18 mouse cellular contexts compared by ENCODE assay signal in genomic region chr2:180857121-180857520, GRCm38 (mm10).
DNase-seq lines count a peak whose midpoint lies in the region; ATAC-seq and TF ChIP-seq lines count a peak whose summit lies in the region.
"Had no signal": no experiment of that assay in that cellular context is flagged by ENCODE, and none has a peak within 500 bp of the region (broad histone marks: within the 10 kb centered on the region; RNA-seq: fewer than 3 reads in every experiment).

No protein-coding gene starts in this region.

- intact Hi-C loops in left cerebral cortex, postnatal 4 days (cut with DNase I) = no loop called here

- no peaks in the 10 kb centered on the region for H3K27me3 ChIP-seq in forebrain, postnatal 0 days (ENCODE audit: insufficient read depth, low read length)
- 0 out of 2 replicates have a peak, but pooled peaks cover 3% of the 10 kb centered on the region for H3K27me3 ChIP-seq in hindbrain, postnatal 0 days (ENCODE audit: insufficient read depth, low read length)
- H3K27me3 ChIP-seq in neural tube, embryonic 14.5 days (ENCODE audit: control insufficient read depth, insufficient read depth, low read length) = no peaks in the 10 kb centered on the region

- no peak overlapping the region for H3K4me3 ChIP-seq in forebrain, postnatal 0 days (ENCODE audit: low read depth, low read length)
- no peak overlapping the region for H3K4me3 ChIP-seq in hindbrain, postnatal 0 days (ENCODE audit: low read length)
- no peak overlapping the region for H3K4me3 ChIP-seq in neural tube, embryonic 14.5 days (ENCODE audit: low read depth, low read length)
- H3K4me3 ChIP-seq: erythroblast, embryonic 14.5 days; heart, embryonic 15.5 days; limb, embryonic 15.5 days; megakaryocyte, embryonic 14.5 days; myocyte had no signal

- peaks cover 18% of the 10 kb centered on the region for H3K4me1 ChIP-seq in forebrain, postnatal 0 days (ENCODE audit: insufficient read depth)
- peaks cover 5% of the 10 kb centered on the region; the same call in 1 of the 2 replicates for H3K4me1 ChIP-seq in hindbrain, postnatal 0 days (ENCODE audit: insufficient read depth, low read length)
- H3K4me1 ChIP-seq in neural tube, embryonic 14.5 days (ENCODE audit: control insufficient read depth, insufficient read depth, low read length) = 0 out of 2 replicates have a peak, but pooled peaks cover 11% of the 10 kb centered on the region
- H3K4me1 ChIP-seq: heart, embryonic 15.5 days; limb, embryonic 15.5 days; megakaryocyte, embryonic 14.5 days had no signal

- peak; percentile 7; the same call in 1 of the 2 replicates for ATAC-seq in forebrain, postnatal 0 days
- ATAC-seq in hindbrain, postnatal 0 days = peak; percentile 57; the same call in 1 of the 2 replicates
- ATAC-seq in neural tube, embryonic 14.5 days (ENCODE audit: low read depth) = peak; percentile 76; the same call in 1 of the 2 replicates

- no peaks in the 10 kb centered on the region for H3K9me3 ChIP-seq in forebrain, postnatal 0 days (ENCODE audit: low read length)
- no peaks in the 10 kb centered on the region for H3K9me3 ChIP-seq in hindbrain, postnatal 0 days (ENCODE audit: low read length)
- H3K9me3 ChIP-seq in neural tube, embryonic 14.5 days (ENCODE audit: control insufficient read depth, low read length) = no peaks in the 10 kb centered on the region
- H3K9me3 ChIP-seq: heart, embryonic 15.5 days; limb, embryonic 15.5 days; megakaryocyte, embryonic 14.5 days had no signal

- H3K4me2 ChIP-seq in forebrain, postnatal 0 days (ENCODE audit: low read depth) = no peak overlapping the region
- no peak overlapping the region for H3K4me2 ChIP-seq in hindbrain, postnatal 0 days (ENCODE audit: low read depth, low read length)
- H3K4me2 ChIP-seq in neural tube, embryonic 14.5 days (ENCODE audit: low read depth, low read length) = no peak overlapping the region
- H3K4me2 ChIP-seq: heart, embryonic 15.5 days; limb, embryonic 15.5 days had no signal

- 0 out of 2 replicates have a peak overlapping the region, but pooled peaks have one; percentile 21 for H3K27ac ChIP-seq in forebrain, postnatal 0 days (ENCODE audit: low read depth, low read length)
- no peak overlapping the region for H3K27ac ChIP-seq in hindbrain, postnatal 0 days
- H3K27ac ChIP-seq in neural tube, embryonic 14.5 days (ENCODE audit: low read depth, low read length) = no peak overlapping the region
- H3K27ac ChIP-seq: heart, embryonic 15.5 days; limb, embryonic 15.5 days had no signal

- H3K36me3 ChIP-seq in forebrain, postnatal 0 days (ENCODE audit: insufficient read depth) = no peaks in the 10 kb centered on the region
- no peaks in the 10 kb centered on the region for H3K36me3 ChIP-seq in hindbrain, postnatal 0 days (ENCODE audit: insufficient read depth, low read length)
- no peaks in the 10 kb centered on the region for H3K36me3 ChIP-seq in neural tube, embryonic 14.5 days (ENCODE audit: control insufficient read depth, insufficient read depth, low read length)
- H3K36me3 ChIP-seq: heart, embryonic 15.5 days; limb, embryonic 15.5 days had no signal

- no peak for TF ChIP-seq CTCF in forebrain, postnatal 0 days (IDR thresholded peaks at IDR 0.05; ENCODE audit: low read depth)
- no peak for TF ChIP-seq CTCF in hindbrain, postnatal 0 days (IDR thresholded peaks at IDR 0.05; ENCODE audit: low read depth)

- 16% methylated on average over 8 of the region's 8 CpGs for WGBS in forebrain, postnatal 0 days
- 31% methylated on average over 8 of the region's 8 CpGs for WGBS in hindbrain, postnatal 0 days
- 39% methylated on average over 8 of the region's 8 CpGs for WGBS in neural tube, embryonic 14.5 days

- peak; percentile 35 for DNase-seq in left cerebral cortex, postnatal 4 days
- DNase-seq in left cerebral cortex, adult 9 months (ENCODE audit: low spot score in 2 of 2) = no peak
- no peak for DNase-seq in forebrain, postnatal 0 days
- peak; percentile 53 for DNase-seq in hindbrain, postnatal 0 days (ENCODE audit: low spot score)
- DNase-seq in left cerebral cortex, adult 8-10 months (ENCODE audit: low spot score in 2 of 2) = no peak
- no peak for DNase-seq in ovary, postnatal 10 days (ENCODE audit: low spot score)
- DNase-seq in spleen, adult 12 weeks (ENCODE audit: low spot score) = no peak
- DNase-seq: cerebellum, adult 11 months; kidney, adult 18-20 months; kidney, postnatal 10 days; lung, postnatal 14 days; thymus, adult 18-20 months had no signal

- no peak overlapping the region for H3K9ac ChIP-seq in forebrain, postnatal 0 days
- no peak overlapping the region for H3K9ac ChIP-seq in hindbrain, postnatal 0 days (replicated peaks; ENCODE audit: low read length)
- no peak overlapping the region for H3K9ac ChIP-seq in neural tube, embryonic 14.5 days (replicated peaks; ENCODE audit: low read depth, low read length)
- H3K9ac ChIP-seq: heart, embryonic 15.5 days; limb, embryonic 15.5 days had no signal

Comparison
In these comparisons a context has a peak if more than half of its experiments do, and no peak if none do; other contexts are left out.
1. DNase-seq: peak in left cerebral cortex, postnatal 4 days (single experiment) and hindbrain, postnatal 0 days (single experiment); none in left cerebral cortex, adult 9 months (0 of 2), forebrain, postnatal 0 days (single experiment), left cerebral cortex, adult 8-10 months (0 of 2), ovary, postnatal 10 days (single experiment) and spleen, adult 12 weeks (single experiment).
2. ATAC-seq: peak in every context shown above with its lines; median percentile 76 in neural tube, embryonic 14.5 days; 57 in hindbrain, postnatal 0 days; 7 in forebrain, postnatal 0 days.